Mouse (Mus musculus): Measurements from ENCODE around the gene Prss35.

GRCm38 (mm10) chr9:86729811-86730210 is 13.6 kb upstream of the Prss35 start:
- TF ChIP-seq POLR2A (IDR thresholded peaks at IDR 0.05; ENCODE audit: extremely low read depth, insufficient read depth, low read length), result no peak
- no peak for TF ChIP-seq CTCF (IDR thresholded peaks at IDR 0.05; ENCODE audit: low read depth, low read length)

Measured in liver, adult 2 months (tissue).